Mouse (Mus musculus) liver, postnatal 0 days (tissue): ENCODE measurements around the gene Sel1l. TPM values are rescaled to one million over a fixed set of nuclear protein-coding genes. Genes with fewer than 3 reads are reported as not detected.

ENCODE experiments used
- ATAC-seq: fragments of 200-750 bp; cut with Nextera tagmentation; 2 replicates; pipeline ENCODE4 v1.8.0; 2017; ENCODE audit warnings: mild to moderate bottlenecking, moderate library complexity
- DNase-seq: peaks from one replicate; pipeline ENCODE4 v3.0.0-alpha.2; 2016
- H3K27ac ChIP-seq: fragments of 300-500 bp; sonication (generic); 2 replicates; pipeline ENCODE4 v1.5.1; 2014; ENCODE audit warnings: antibody characterized with exemption, moderate library complexity, mild to moderate bottlenecking, low read depth
- H3K27me3 ChIP-seq: fragments of 300-500 bp; sonication (generic); 2 replicates; pipeline ENCODE4 v1.6.1; 2014; ENCODE audit warnings: low read length, control low read depth, mixed read lengths; ENCODE audit not compliant: insufficient read depth
- H3K36me3 ChIP-seq: fragments of 300-500 bp; sonication (generic); replicated peaks from 2 replicates; pipeline ENCODE4 v1.6.1; 2014; ENCODE audit warnings: mild to moderate bottlenecking, control low read depth, low read length, moderate library complexity, mixed read lengths; ENCODE audit not compliant: insufficient read depth
- H3K4me1 ChIP-seq: fragments of 300-500 bp; sonication (generic); 2 replicates; pipeline ENCODE4 v1.6.1; 2014; ENCODE audit warnings: antibody characterized with exemption, mild to moderate bottlenecking, control low read depth; ENCODE audit not compliant: insufficient read depth
- H3K4me2 ChIP-seq: fragments of 300-500 bp; sonication (generic); 2 replicates; pipeline ENCODE4 v1.6.1; 2014; ENCODE audit warnings: low read depth, mild to moderate bottlenecking, low read length, moderate library complexity, mixed read lengths
- H3K4me3 ChIP-seq: fragments of 300-500 bp; sonication (generic); 2 replicates; pipeline ENCODE4 v1.5.1; 2014; ENCODE audit warnings: low read depth, low read length
- H3K9ac ChIP-seq: fragments of 300-500 bp; sonication (generic); replicated peaks from 2 replicates; pipeline ENCODE4 v1.6.1; 2014; ENCODE audit warnings: mild to moderate bottlenecking, moderate library complexity
- H3K9me3 ChIP-seq: fragments of 300-500 bp; sonication (generic); 2 replicates; pipeline ENCODE4 v1.6.1; 2016; ENCODE audit warnings: mild to moderate bottlenecking, control low read depth, low read length, mixed read lengths
- CTCF ChIP-seq: sonication (generic); IDR thresholded peaks from 2 replicates; pipeline ENCODE4 v1.5.1; 2016; ENCODE audit warnings: antibody characterized with exemption, low read depth
- EP300 ChIP-seq: IDR thresholded peaks from 2 replicates; pipeline ENCODE4 v1.6.1; 2016; ENCODE audit warnings: antibody characterized with exemption, low read depth, mild to moderate bottlenecking
- WGBS: fragments of 180-500 bp; shearing (Covaris S2); extraction: QIAGEN DNeasy Blood & Tissue Kit; methylation state at CpG from one replicate; pipeline ENCODE4 v1.1.7; 2014; ENCODE audit not compliant: insufficient replicate concordance; 5-methylcytosine and 5-hydroxymethylcytosine counted together
- polyA plus RNA-seq: library from polyadenylated mRNA; unstranded; fragments of >200 nt; fragmentation: Nextera tagmentation; extraction: Ambion mirVana; gene quantifications from 2 replicates; pipeline ENCODE4 v1.2.1, GENCODE M21; 2015

Gene Sel1l
- polyA plus RNA-seq, 1 experiment from 2014 or later = 75.7 TPM

- no peaks in the 10 kb centered on the region for H3K9me3 ChIP-seq
- WGBS = 2% methylated on average over 48 of the region's 51 CpGs
- peak overlapping the region; percentile 72 for H3K4me3 ChIP-seq
- peak overlapping the region; percentile 88 for H3K4me2 ChIP-seq
- peak overlapping the region; percentile 75 for H3K9ac ChIP-seq
- TF ChIP-seq EP300 = no peak
- no peak for TF ChIP-seq CTCF
- peak; percentile 45 for DNase-seq
- peak; percentile 68 for ATAC-seq
- H3K27me3 ChIP-seq = peaks cover 7% of the 10 kb centered on the region
- peaks cover 19% of the 10 kb centered on the region for H3K4me1 ChIP-seq
- peak overlapping the region; percentile 44; the same call in 1 of the 2 replicates for H3K27ac ChIP-seq
- H3K36me3 ChIP-seq = no peaks in the 10 kb centered on the region
Measured at GRCm38 (mm10) chr12:91778211-91779003, 70.5 kb downstream of the Sel1l start.

GRCm38 (mm10) chr12:91776342-91776741 is 72.6 kb downstream of the Sel1l start:
- no peak for TF ChIP-seq CTCF
- TF ChIP-seq EP300 = no peak

GRCm38 (mm10) chr12:91774811-91775284 is 74.1 kb downstream of the Sel1l start:
- H3K9me3 ChIP-seq = no peaks in the 10 kb centered on the region
- no peak overlapping the region for H3K4me3 ChIP-seq
- no peak for DNase-seq
- H3K36me3 ChIP-seq = no peaks in the 10 kb centered on the region
- 41% methylated on average over 8 of the region's 8 CpGs for WGBS
- H3K4me2 ChIP-seq = no peak overlapping the region
- no peak overlapping the region for H3K9ac ChIP-seq
- H3K4me1 ChIP-seq = peaks cover 19% of the 10 kb centered on the region
- no peak for ATAC-seq
- 0 out of 2 replicates have a peak overlapping the region, but pooled peaks have one; percentile 22 for H3K27ac ChIP-seq
- no peak for TF ChIP-seq EP300
- TF ChIP-seq CTCF = no peak
- peaks cover 7% of the 10 kb centered on the region for H3K27me3 ChIP-seq

More at GRCm38 (mm10) chr12:91776342-91776741, 72.6 kb downstream of the Sel1l start:
- Histone ChIP-seq H3K4me2 (no peak overlapping the region), H3K4me1 (peaks cover 19% of the 10 kb centered on the region), H3K4me3 (no peak overlapping the region), H3K27ac (no peak overlapping the region), H3K9ac (no peak overlapping the region), H3K27me3 (peaks cover 7% of the 10 kb centered on the region), H3K36me3 (no peaks in the 10 kb centered on the region), H3K9me3 (no peaks in the 10 kb centered on the region)
- DNase-seq (no peak), ATAC-seq (no peak)
- 38% methylated on average over 5 of the region's 5 CpGs for WGBS

- H3K36me3 ChIP-seq = no peaks in the 10 kb centered on the region
- no peaks in the 10 kb centered on the region for H3K9me3 ChIP-seq
- no peaks in the 10 kb centered on the region for H3K27me3 ChIP-seq
- no peak overlapping the region for H3K4me2 ChIP-seq
- H3K4me1 ChIP-seq = peaks cover 27% of the 10 kb centered on the region
- ATAC-seq = no peak
- WGBS = 74% methylated on average over 2 of the region's 2 CpGs
- no peak overlapping the region for H3K9ac ChIP-seq
- no peak overlapping the region for H3K4me3 ChIP-seq
- no peak for TF ChIP-seq CTCF
- TF ChIP-seq EP300 = no peak
- H3K27ac ChIP-seq = no peak overlapping the region
- no peak for DNase-seq
Measured at GRCm38 (mm10) chr12:91768871-91769270, 80.1 kb downstream of the Sel1l start.

- WGBS = 78% methylated on average over 6 of the region's 6 CpGs
- H3K4me2 ChIP-seq = no peak overlapping the region
Measured at GRCm38 (mm10) chr12:91768176-91768575, 80.8 kb downstream of the Sel1l start.

GRCm38 (mm10) chr12:91766338-91767107 is 82.4 kb downstream of the Sel1l start:
- Histone ChIP-seq H3K4me1 (peaks cover 28% of the 10 kb centered on the region), H3K4me2 (peak overlapping the region; percentile 66), H3K27me3 (no peaks in the 10 kb centered on the region), H3K36me3 (no peaks in the 10 kb centered on the region), H3K9me3 (no peaks in the 10 kb centered on the region), H3K4me3 (peak overlapping the region; percentile 40), H3K9ac (no peak overlapping the region), H3K27ac (peak overlapping the region; percentile 71)
- DNase-seq = peak; percentile 64
- TF ChIP-seq CTCF (no peak), EP300 (no peak)
- WGBS = 31% methylated on average over 14 of the region's 14 CpGs
- ATAC-seq = peak; percentile 75

More at GRCm38 (mm10) chr12:91768176-91768575, 80.8 kb downstream of the Sel1l start:
- H3K4me1 ChIP-seq = peaks cover 28% of the 10 kb centered on the region
- ATAC-seq (no peak), DNase-seq (no peak)
- no peaks in the 10 kb centered on the region for H3K9me3 ChIP-seq
- H3K36me3 ChIP-seq = no peaks in the 10 kb centered on the region
- no peak overlapping the region for H3K27ac ChIP-seq
- no peak for TF ChIP-seq CTCF
- no peak for TF ChIP-seq EP300
- no peak overlapping the region for H3K9ac ChIP-seq
- no peaks in the 10 kb centered on the region for H3K27me3 ChIP-seq
- no peak overlapping the region for H3K4me3 ChIP-seq
